Mouse (Mus musculus) embryonic facial prominence, embryonic 14.5 days (tissue): ENCODE results near the gene Olfr1260. TPM values are rescaled to one million over a fixed set of nuclear protein-coding genes. Genes with fewer than 3 reads are reported as not detected.

Experiments used
- polyA plus RNA-seq: library from polyadenylated mRNA; unstranded; fragments of >200 nt; fragmentation: Nextera tagmentation; extraction: Ambion mirVana; gene quantifications from 2 replicates; pipeline ENCODE4 v1.2.1, GENCODE M21; 2014

Gene Olfr1260
- polyA plus RNA-seq, 1 experiment from 2014 or later = 0.10 TPM

Other genes with a start within 250 kb of the Olfr1260 start
- not detected in 2 replicates for gene Olfr1252, start 249.3 kb upstream of the Olfr1260 start, polyA plus RNA-seq
- 0.06 and 0.21 TPM in 2 replicates for gene Olfr1253, start 217.2 kb upstream of the Olfr1260 start, polyA plus RNA-seq
- gene Olfr1254, start 180.7 kb upstream of the Olfr1260 start, polyA plus RNA-seq = not detected in 2 replicates
- not detected in 2 replicates for gene Olfr1255, start 162.3 kb upstream of the Olfr1260 start, polyA plus RNA-seq
- not detected in 2 replicates for gene Olfr1256, start 132.8 kb upstream of the Olfr1260 start, polyA plus RNA-seq
- not detected in 2 replicates for gene Olfr48, start 126.1 kb upstream of the Olfr1260 start, polyA plus RNA-seq
- gene Olfr1257, start 95.9 kb upstream of the Olfr1260 start, polyA plus RNA-seq = not detected in 2 replicates
- gene Olfr1258, start 47.0 kb upstream of the Olfr1260 start, polyA plus RNA-seq = 0.03 and 0.14 TPM in 2 replicates
- not detected in 2 replicates for gene Olfr1259, start 25.7 kb upstream of the Olfr1260 start, polyA plus RNA-seq
- gene Olfr1261, start 16.9 kb downstream of the Olfr1260 start, polyA plus RNA-seq = not detected in 2 replicates
- gene Olfr1262, start 25.8 kb downstream of the Olfr1260 start, polyA plus RNA-seq = not detected in 2 replicates
- gene Olfr1263, start 37.8 kb downstream of the Olfr1260 start, polyA plus RNA-seq = not detected in 2 replicates
- 0.40 and 0.42 TPM in 2 replicates for gene Olfr1264, start 51.2 kb downstream of the Olfr1260 start, polyA plus RNA-seq
- gene Olfr1265, start 61.0 kb downstream of the Olfr1260 start, polyA plus RNA-seq = not detected in 2 replicates
- 0.08 TPM in 1 of 2 replicates, not detected in the other for gene Olfr140, start 89.3 kb downstream of the Olfr1260 start, polyA plus RNA-seq
- gene Olfr1269, start 147.1 kb downstream of the Olfr1260 start, polyA plus RNA-seq = not detected in 2 replicates
- 0.20 and 0.45 TPM in 2 replicates for gene Olfr32, start 168.0 kb downstream of the Olfr1260 start, polyA plus RNA-seq
- gene Olfr1270, start 178.8 kb downstream of the Olfr1260 start, polyA plus RNA-seq = 0.07 TPM in 2 replicates